Mouse (Mus musculus): ENCODE data around the gene Pcca.

Gene Pcca

GRCm38 (mm10) chr14:122836221-122836620 lies 302.1 kb downstream of the Pcca start:
- DNase-seq (ENCODE audit: low spot score in 2 of 2): no peak

GRCm38 (mm10) chr14:122837018-122837417 lies 302.9 kb downstream of the Pcca start:
- no peak for DNase-seq (ENCODE audit: low spot score in 2 of 2)

GRCm38 (mm10) chr14:122852506-122853057 lies 318.5 kb downstream of the Pcca start:
- DNase-seq (ENCODE audit: low spot score in 2 of 2): no peak

- DNase-seq (ENCODE audit: low spot score in 2 of 2): no peak
Measured at GRCm38 (mm10) chr14:122859792-122860191, 325.7 kb downstream of the Pcca start.

GRCm38 (mm10) chr14:122862623-122863022 lies 328.5 kb downstream of the Pcca start:
- no peak for DNase-seq (ENCODE audit: low spot score in 2 of 2)

- no peak for DNase-seq (ENCODE audit: low spot score in 2 of 2)
Measured at GRCm38 (mm10) chr14:122865462-122866129, 331.5 kb downstream of the Pcca start.

GRCm38 (mm10) chr14:122867531-122868285 lies 333.6 kb downstream of the Pcca start:
- no peak for DNase-seq (ENCODE audit: low spot score in 2 of 2)

- no peak for DNase-seq (ENCODE audit: low spot score in 2 of 2)
Measured at GRCm38 (mm10) chr14:122869831-122870230, 335.7 kb downstream of the Pcca start.

- no peak for DNase-seq (ENCODE audit: low spot score in 2 of 2)
Measured at GRCm38 (mm10) chr14:122871841-122872580, 337.9 kb downstream of the Pcca start.

- DNase-seq (ENCODE audit: low spot score in 2 of 2): no peak
Measured at GRCm38 (mm10) chr14:122872612-122873011, 338.5 kb downstream of the Pcca start.

GRCm38 (mm10) chr14:122875056-122875455 lies 340.9 kb downstream of the Pcca start:
- no peak for DNase-seq (ENCODE audit: low spot score in 2 of 2)

- DNase-seq (ENCODE audit: low spot score in 2 of 2): no peak
Measured at GRCm38 (mm10) chr14:122875636-122876035, 341.5 kb downstream of the Pcca start.

GRCm38 (mm10) chr14:122876163-122876562 lies 342.0 kb downstream of the Pcca start:
- peak; percentile 60 to 79 for DNase-seq (ENCODE audit: low spot score in 2 of 2)

- DNase-seq (ENCODE audit: low spot score in 2 of 2): no peak
Measured at GRCm38 (mm10) chr14:122876723-122877122, 342.6 kb downstream of the Pcca start.

- DNase-seq (ENCODE audit: low spot score in 2 of 2): no peak
Measured at GRCm38 (mm10) chr14:122877787-122878186, 343.7 kb downstream of the Pcca start.

- DNase-seq (ENCODE audit: low spot score in 2 of 2): no peak
Measured at GRCm38 (mm10) chr14:122880291-122880690, 346.2 kb downstream of the Pcca start.

- DNase-seq (ENCODE audit: low spot score in 2 of 2): no peak
Measured at GRCm38 (mm10) chr14:122881699-122882098, 347.6 kb downstream of the Pcca start.

GRCm38 (mm10) chr14:122882201-122882639 lies 348.1 kb downstream of the Pcca start:
- no peak for DNase-seq (ENCODE audit: low spot score in 2 of 2)

GRCm38 (mm10) chr14:122882795-122883409 lies 348.8 kb downstream of the Pcca start:
- no peak for DNase-seq (ENCODE audit: low spot score in 2 of 2)

- DNase-seq (ENCODE audit: low spot score in 2 of 2): no peak
Measured at GRCm38 (mm10) chr14:122883410-122883806, 349.3 kb downstream of the Pcca start.

GRCm38 (mm10) chr14:122883821-122884584 lies 349.9 kb downstream of the Pcca start:
- no peak for DNase-seq (ENCODE audit: low spot score in 2 of 2)

Data from frontal cortex, postnatal 25 days (tissue).